Mouse (Mus musculus) G1E (cell line): ENCODE measurements at regions not wholly inside any gene's neighbourhood (a gene's known extent, or its start where the extent isn't known, plus 50 kb on each side); places are given as distances from the start of the nearest gene placed in this dataset.

Experiments used
- ATAC-seq: 2 replicates; pipeline ENCODE4 v1.8.0; 2016; ENCODE audit warnings: mild to moderate bottlenecking; ENCODE audit not compliant: insufficient number of reproducible peaks, poor library complexity, low FRiP score, severe bottlenecking; ENCODE audit errors: extremely low read depth
- DNase-seq: peaks from one replicate; pipeline ENCODE4 v3.0.0; 2012; ENCODE audit warnings: low spot score
- H3K27me3 ChIP-seq: 2 replicates; pipeline ENCODE4 v1.6.1; 2012; ENCODE audit warnings: mild to moderate bottlenecking, low read length, inconsistent platforms; ENCODE audit not compliant: insufficient read depth
- H3K36me3 ChIP-seq: replicated peaks from 2 replicates; pipeline ENCODE3; 2012; ENCODE audit warnings: mild to moderate bottlenecking, inconsistent platforms
- H3K4me1 ChIP-seq: 2 replicates; pipeline ENCODE4 v1.6.1; 2012; ENCODE audit warnings: low read depth, low read length, inconsistent platforms, mixed read lengths; ENCODE audit not compliant: insufficient read depth
- H3K4me3 ChIP-seq: 2 replicates; pipeline ENCODE4 v1.5.1; 2012; ENCODE audit warnings: low read depth, mild to moderate bottlenecking, inconsistent platforms, low read length, moderate library complexity, mixed read lengths
- H3K9me3 ChIP-seq: replicated peaks from 2 replicates; pipeline ENCODE4 v1.6.1; 2012; ENCODE audit warnings: inconsistent platforms
- CTCF ChIP-seq: IDR thresholded peaks from 2 replicates; pipeline ENCODE4 v1.5.1; 2012; ENCODE audit warnings: low read depth, low read length, inconsistent platforms, mixed read lengths
- GATA1 ChIP-seq: IDR thresholded peaks from 2 replicates; pipeline ENCODE4 v1.6.1; 2012; ENCODE audit warnings: borderline replicate concordance, low read length, inconsistent platforms, mixed read lengths
- GATA2 ChIP-seq: IDR thresholded peaks from 2 replicates; pipeline ENCODE4 v1.6.1; 2012; ENCODE audit warnings: low read depth, low read length, inconsistent platforms, borderline replicate concordance
- POLR2AphosphoS5 ChIP-seq: IDR thresholded peaks from 2 replicates; pipeline ENCODE4 v1.6.1; 2012; ENCODE audit warnings: low read depth, low read length, inconsistent platforms; ENCODE audit not compliant: insufficient replicate concordance
- TAL1 ChIP-seq: conservative IDR thresholded peaks from 2 replicates; pipeline ENCODE4 v1.6.1; 2012; ENCODE audit warnings: low read depth, low read length, inconsistent platforms, mixed read lengths

GRCm38 (mm10) chr10:61034056-61034455 is 55.1 kb upstream of the Pcbd1 start:
- DNase-seq (no peak), ATAC-seq (no peak)
- Histone ChIP-seq H3K4me1 (no peaks in the 10 kb centered on the region), H3K36me3 (no peaks in the 10 kb centered on the region), H3K4me3 (no peak overlapping the region), H3K27me3 (no peaks in the 10 kb centered on the region), H3K9me3 (peaks cover 36% of the 10 kb centered on the region)
- TF ChIP-seq TAL1 (no peak), GATA1 (no peak), POLR2AphosphoS5 (no peak), CTCF (no peak), GATA2 (no peak)

- H3K36me3 ChIP-seq: no peaks in the 10 kb centered on the region
- no peak for DNase-seq
- no peak for ATAC-seq
- H3K27me3 ChIP-seq: no peaks in the 10 kb centered on the region
- TF ChIP-seq CTCF (no peak), POLR2AphosphoS5 (no peak), TAL1 (no peak), GATA1 (no peak), GATA2 (no peak)
- peaks cover 48% of the 10 kb centered on the region for H3K9me3 ChIP-seq
- no peak overlapping the region for H3K4me3 ChIP-seq
- no peaks in the 10 kb centered on the region for H3K4me1 ChIP-seq
Observed at GRCm38 (mm10) chr10:61028598-61028997, 60.5 kb upstream of the Pcbd1 start.

- no peaks in the 10 kb centered on the region for H3K36me3 ChIP-seq
- no peaks in the 10 kb centered on the region for H3K4me1 ChIP-seq
- DNase-seq (no peak), ATAC-seq (no peak)
- H3K27me3 ChIP-seq: no peaks in the 10 kb centered on the region
- peaks cover 53% of the 10 kb centered on the region for H3K9me3 ChIP-seq
- TF ChIP-seq GATA1 (no peak), CTCF (no peak), TAL1 (no peak)
- no peak overlapping the region for H3K4me3 ChIP-seq
Observed at GRCm38 (mm10) chr10:61027215-61027614, 61.9 kb upstream of the Pcbd1 start.

- no peak for DNase-seq
- H3K9me3 ChIP-seq: peaks cover 59% of the 10 kb centered on the region
- H3K4me1 ChIP-seq: no peaks in the 10 kb centered on the region
- H3K4me3 ChIP-seq: no peak overlapping the region
- TF ChIP-seq POLR2AphosphoS5 (no peak), TAL1 (no peak)
- H3K36me3 ChIP-seq: no peaks in the 10 kb centered on the region
- no peaks in the 10 kb centered on the region for H3K27me3 ChIP-seq
- no peak for ATAC-seq
Observed at GRCm38 (mm10) chr10:61025061-61025460, 64.1 kb upstream of the Pcbd1 start.

- ATAC-seq (no peak), DNase-seq (no peak)
- H3K27me3 ChIP-seq: no peaks in the 10 kb centered on the region
- no peaks in the 10 kb centered on the region for H3K36me3 ChIP-seq
- no peak for TF ChIP-seq CTCF
- H3K4me1 ChIP-seq: no peaks in the 10 kb centered on the region
- no peak overlapping the region for H3K4me3 ChIP-seq
- H3K9me3 ChIP-seq: peaks cover 59% of the 10 kb centered on the region
Observed at GRCm38 (mm10) chr10:61024166-61024565, 65.0 kb upstream of the Pcbd1 start.

- DNase-seq (no peak), ATAC-seq (no peak)
- Histone ChIP-seq H3K4me1 (no peaks in the 10 kb centered on the region), H3K4me3 (no peak overlapping the region), H3K27me3 (no peaks in the 10 kb centered on the region), H3K9me3 (peaks cover 58% of the 10 kb centered on the region), H3K36me3 (no peaks in the 10 kb centered on the region)
- TF ChIP-seq POLR2AphosphoS5 (no peak), GATA2 (no peak), GATA1 (no peak), TAL1 (no peak), CTCF (no peak)
Observed at GRCm38 (mm10) chr10:61023431-61023830, 65.7 kb upstream of the Pcbd1 start.

GRCm38 (mm10) chr10:61019566-61019965 is 69.6 kb upstream of the Pcbd1 start:
- H3K4me3 ChIP-seq: no peak overlapping the region
- ATAC-seq (no peak), DNase-seq (no peak)
- no peaks in the 10 kb centered on the region for H3K27me3 ChIP-seq
- peaks cover 46% of the 10 kb centered on the region for H3K9me3 ChIP-seq
- TF ChIP-seq TAL1 (no peak), GATA2 (no peak), POLR2AphosphoS5 (no peak), GATA1 (no peak), CTCF (no peak)
- H3K4me1 ChIP-seq: no peaks in the 10 kb centered on the region
- no peaks in the 10 kb centered on the region for H3K36me3 ChIP-seq
